Mouse (Mus musculus) heart, postnatal 36 days (tissue): Measurements from ENCODE around the gene Eps15l1. TPM values are rescaled to one million over a fixed set of nuclear protein-coding genes. Genes with fewer than 3 reads are reported as not detected.
A peak's percentile ranks its signal among the peaks of the same experiment; 100 is the strongest.

Source experiments
- DNase-seq, 2 experiments: peaks; one replicate each; pipeline ENCODE4 v3.0.0; 2021 to 2022
- intact Hi-C: fragments of 180-260 bp; cut with DNase I; formaldehyde crosslinking; loops from one replicate; pipeline ENCODE4 v1.15.1; 2025
- microRNA-seq, 2 experiments: library from miRNA; unstranded; fragments of <30 nt; microRNA quantifications; one replicate each; pipeline ENCODE4 v1.2.0; 2021; ENCODE audit warnings: borderline number of aligned reads in 2 of 2
- total RNA-seq, 2 experiments: library from RNA; stranded (reverse); gene quantifications; 2 replicates each; pipeline ENCODE4 v1.2.3; 2021

Eps15l1 gene
- total RNA-seq, 2 experiments from 2014 or later = 41.5 to 43.0 TPM

DNA sequence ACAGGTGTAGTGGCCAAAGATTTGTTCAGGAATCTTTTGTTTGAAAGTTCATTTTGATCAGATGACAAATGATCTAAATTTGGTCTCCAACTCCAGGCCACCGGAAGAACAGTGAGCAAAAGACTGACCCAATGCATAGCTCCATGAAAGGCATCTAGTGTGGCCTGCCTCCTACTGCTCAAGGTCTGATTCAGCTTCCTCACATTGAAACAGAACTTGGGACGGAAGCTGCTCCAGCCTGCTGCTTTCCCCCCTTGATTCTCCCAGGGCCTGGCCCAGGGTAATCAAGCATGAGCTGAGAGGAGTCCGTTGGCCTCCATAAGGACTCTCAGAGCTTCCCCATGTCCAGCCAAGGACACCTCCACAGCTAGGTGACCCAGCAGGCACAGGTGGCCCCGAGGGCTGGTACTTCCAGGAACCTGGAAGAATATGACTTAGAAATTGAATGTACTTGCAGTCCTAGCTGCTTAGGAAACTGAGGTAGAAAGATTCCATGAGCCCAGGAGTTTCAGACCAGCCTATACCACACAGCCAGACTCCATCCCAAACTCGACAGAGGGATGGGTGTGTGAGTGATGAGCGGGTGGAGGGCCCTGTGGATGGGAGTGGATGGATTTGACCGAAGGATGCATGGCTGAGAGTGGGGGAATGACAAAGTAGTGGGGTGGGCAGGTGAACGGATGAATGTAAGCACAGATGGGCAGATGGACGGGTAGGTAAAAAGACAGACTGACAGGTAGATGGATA lies 120.4 kb downstream of the Eps15l1 start:
- no peak for DNase-seq
- intact Hi-C loops = no loop called here

DNA sequence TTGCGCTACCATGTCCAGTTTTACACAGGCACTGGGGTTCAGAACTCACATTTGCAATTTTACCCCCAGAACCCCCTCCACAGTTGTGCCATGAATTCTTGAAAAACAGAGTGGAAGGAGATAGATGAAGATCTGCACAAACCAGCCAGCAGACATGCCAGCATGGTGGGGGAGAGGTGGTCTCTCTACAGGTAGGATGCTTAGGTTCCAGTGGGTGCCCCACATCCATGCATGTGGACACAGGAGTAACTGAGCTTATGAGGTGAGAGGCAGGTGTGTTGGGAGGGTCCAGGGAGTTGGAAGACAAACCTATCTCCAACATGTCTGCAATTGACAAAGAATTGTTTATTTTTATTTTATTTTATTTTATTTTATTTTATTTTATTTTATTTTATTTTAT lies 122.3 kb downstream of the Eps15l1 start:
- intact Hi-C loops = no loop called here
- DNase-seq = no peak

DNA sequence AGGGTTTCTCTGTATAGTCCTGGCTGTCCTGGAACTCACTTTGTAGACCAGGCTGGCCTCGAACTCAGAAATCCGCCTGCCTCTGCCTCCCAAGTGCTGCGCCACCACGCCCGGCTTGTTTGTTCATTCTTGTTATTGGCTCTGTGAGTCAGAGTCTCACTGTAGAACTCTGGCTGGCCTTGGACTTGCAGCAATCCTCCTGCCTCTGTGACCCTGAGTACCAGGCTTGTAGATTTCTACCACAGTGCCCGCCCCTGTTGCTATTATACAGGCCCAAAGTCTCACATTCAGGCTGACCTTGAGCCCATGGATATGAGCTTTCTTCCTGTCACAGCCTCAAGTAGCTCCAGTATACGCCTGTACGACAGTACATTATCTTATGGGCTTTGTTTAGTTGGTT lies 124.7 kb downstream of the Eps15l1 start:
- intact Hi-C loops = no loop called here
- no peak for DNase-seq

DNA sequence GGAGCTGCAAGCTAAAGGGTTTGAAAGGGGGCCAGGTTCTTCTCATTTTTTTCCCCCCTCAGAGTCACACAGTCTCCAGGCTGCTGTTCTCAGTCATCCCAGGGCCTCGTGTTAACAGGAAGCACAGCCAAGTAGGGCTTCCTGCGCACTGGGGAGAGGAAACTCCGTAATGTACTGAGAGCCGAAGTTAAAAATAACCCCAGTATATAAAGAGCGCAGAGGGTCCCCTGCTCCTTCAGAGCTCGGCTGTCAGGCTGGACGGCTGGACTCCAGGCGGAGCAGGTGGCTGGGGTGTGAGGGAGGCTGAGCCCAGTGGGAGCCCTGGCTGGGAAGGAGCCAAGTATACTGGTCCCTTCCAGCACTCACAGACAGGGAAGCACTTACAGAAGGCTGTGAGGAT lies 125.6 kb downstream of the Eps15l1 start:
- DNase-seq = peak; percentile 94
- intact Hi-C loops = loop anchor here (1.0 kb wide), 1 partner anchor 25 kb away; no protein-coding TSS in a partner anchor

DNA sequence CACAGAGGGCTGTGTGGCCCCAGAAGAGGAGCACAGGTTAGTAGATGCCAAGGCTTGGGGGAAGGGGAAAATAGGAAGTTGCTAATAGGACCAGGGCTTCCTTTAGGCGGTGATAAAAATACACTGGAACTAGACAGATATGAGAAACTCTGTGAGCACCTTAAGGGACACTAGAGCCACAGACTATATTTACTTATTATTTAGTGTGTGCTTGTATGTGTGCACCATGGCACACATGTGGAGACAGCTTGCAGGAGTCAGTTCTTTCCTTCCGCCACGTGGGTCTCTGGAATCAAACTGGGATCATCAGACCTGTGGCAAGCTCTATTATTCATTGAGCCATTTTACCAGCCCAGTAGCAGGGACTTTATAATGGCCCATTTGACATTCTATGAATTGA lies 126.1 kb downstream of the Eps15l1 start:
- intact Hi-C loops = loop anchor here (1.0 kb wide), 1 partner anchor 25 kb away; no protein-coding TSS in a partner anchor

DNA sequence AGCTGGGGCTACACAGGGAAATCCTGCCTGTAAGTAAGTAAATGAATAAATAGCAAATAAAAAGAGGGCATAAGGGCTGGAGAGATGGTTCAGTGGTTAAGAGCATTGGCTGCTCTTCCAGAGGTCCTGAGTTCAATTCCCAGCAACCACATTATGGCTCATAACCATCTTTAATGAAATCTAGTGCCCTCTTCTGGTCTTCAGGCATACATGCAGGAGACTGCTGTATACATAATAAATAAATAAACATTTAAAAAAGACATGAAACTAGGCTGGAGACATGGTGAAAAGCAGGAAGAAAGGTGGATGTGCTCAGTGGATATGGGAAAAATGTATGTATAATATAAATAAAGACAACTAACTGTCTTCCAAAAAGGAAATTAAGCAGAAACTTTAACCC lies 128.0 kb downstream of the Eps15l1 start:
- DNase-seq = no peak
- intact Hi-C loops = no loop called here

More for the DNA sequence above, 126.1 kb downstream of the Eps15l1 start:
- DNase-seq = no peak

DNA sequence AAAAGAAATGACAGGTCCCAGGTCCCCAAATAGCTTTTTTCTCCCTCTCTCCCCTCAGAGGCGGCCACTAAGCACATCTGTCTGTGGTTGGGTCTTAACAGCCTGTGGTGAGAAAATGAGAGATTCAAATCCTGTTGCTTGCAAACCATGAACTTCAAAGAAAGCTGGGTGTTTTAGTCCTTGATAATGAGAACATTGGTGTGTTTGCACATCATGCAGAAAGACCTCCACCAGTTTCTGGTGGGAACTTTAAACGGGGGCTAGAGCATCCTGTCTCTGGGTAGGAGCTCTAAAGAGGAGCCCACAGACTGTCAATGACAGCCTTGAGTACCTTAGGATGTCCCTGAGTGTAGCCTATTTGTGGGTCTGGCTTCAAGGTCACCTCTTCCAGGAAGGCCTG lies 130.2 kb downstream of the Eps15l1 start:
- DNase-seq = no peak
- intact Hi-C loops = no loop called here

Small RNAs within 50 kb of the gene (microRNA-seq; reads per million reads assigned to microRNA genes)
- 2.0 to 6.5 reads per million in 2 experiments for gene Mir7068

Other genes starting within 250 kb of the Eps15l1 start
- not detected for gene Hsh2d, start 231.8 kb downstream of the Eps15l1 start, total RNA-seq
- gene Cib3, start 208.6 kb downstream of the Eps15l1 start, total RNA-seq = under 1 TPM in 1 of 2 experiments, not detected in 1; 0.57 TPM
- gene Gm11034, start 207.8 kb downstream of the Eps15l1 start, total RNA-seq = not detected
- 10 to 100 TPM; 21.2 to 25.0 TPM for gene Fam32a, start 201.7 kb downstream of the Eps15l1 start, total RNA-seq
- gene Ap1m1, start 181.4 kb downstream of the Eps15l1 start, total RNA-seq = 10 to 100 TPM; 49.4 to 49.6 TPM
- gene Gm10282, start 116.2 kb downstream of the Eps15l1 start, total RNA-seq = 10 to 100 TPM in 1 of 2 experiments, 1 to 10 TPM in 1; 6.9 to 10.2 TPM
- gene Klf2, start 102.4 kb downstream of the Eps15l1 start, total RNA-seq = 10 to 100 TPM; 42.2 to 97.6 TPM
- 10 to 100 TPM; 17.1 to 22.0 TPM for gene Calr3, start 22.4 kb upstream of the Eps15l1 start, total RNA-seq
- gene 1700030K09Rik, start 22.4 kb upstream of the Eps15l1 start, total RNA-seq = 1 to 10 TPM; 4.6 to 5.8 TPM
- 10 to 100 TPM; 36.4 to 45.2 TPM for gene Cherp, start 53.8 kb upstream of the Eps15l1 start, total RNA-seq
- gene Slc35e1, start 71.2 kb upstream of the Eps15l1 start, total RNA-seq = 10 to 100 TPM; 68.5 to 72.2 TPM
- gene Med26, start 126.8 kb upstream of the Eps15l1 start, total RNA-seq = 1 to 10 TPM; 7.6 to 7.9 TPM
- 100 to 1,000 TPM; 129 to 135 TPM for gene Smim7, start 149.6 kb upstream of the Eps15l1 start, total RNA-seq
- 100 to 1,000 TPM; 447 to 482 TPM for gene Tmem38a, start 150.6 kb upstream of the Eps15l1 start, total RNA-seq
- gene Nwd1, start 225.3 kb upstream of the Eps15l1 start, total RNA-seq = under 1 TPM; 0.24 to 0.25 TPM